Mouse (Mus musculus) erythroblast, embryonic 14.5 days (primary cell): ENCODE data around the gene 0610012G03Rik. TPM values are rescaled to one million over a fixed set of nuclear protein-coding genes. Genes with fewer than 3 reads are reported as not detected.
"Not testable (repeated sequence)": the region's sequence is repeated elsewhere in the genome, so short reads cannot be mapped to it uniquely, and the experiment has no call there.

Experiments
- H3K27me3 ChIP-seq: 2 replicates; pipeline ENCODE4 v1.6.1; 2012; ENCODE audit warnings: inconsistent platforms; ENCODE audit not compliant: control insufficient read depth
- H3K36me3 ChIP-seq: 2 replicates; pipeline ENCODE4 v1.6.1; 2012; ENCODE audit warnings: mild to moderate bottlenecking, inconsistent platforms; ENCODE audit not compliant: control insufficient read depth
- H3K4me1 ChIP-seq: 2 replicates; pipeline ENCODE4 v1.6.1; 2012; ENCODE audit warnings: inconsistent platforms; ENCODE audit not compliant: control insufficient read depth
- H3K4me3 ChIP-seq: replicated peaks from 2 replicates; pipeline ENCODE3; 2012; ENCODE audit warnings: moderate library complexity, mild to moderate bottlenecking, inconsistent platforms
- H3K9me3 ChIP-seq: 2 replicates; pipeline ENCODE4 v1.6.1; 2012; ENCODE audit warnings: low read length, inconsistent platforms, mixed read lengths; ENCODE audit not compliant: control insufficient read depth
- GATA1 ChIP-seq: IDR thresholded peaks from 2 replicates; pipeline ENCODE4 v1.6.1; 2012; ENCODE audit warnings: low read length, inconsistent platforms, mixed read lengths
- TAL1 ChIP-seq: IDR thresholded peaks from 3 replicates; pipeline ENCODE4 v1.6.1; 2012; ENCODE audit warnings: low read length, inconsistent platforms, mixed read lengths
- polyA plus RNA-seq: library from polyadenylated mRNA; stranded (reverse); fragments of >175 nt; gene quantifications from 2 replicates; pipeline ENCODE4 v1.2.3, GENCODE M21; 2012

0610012G03Rik gene
- polyA plus RNA-seq, 1 experiment = 5.9 TPM

- no peak for TF ChIP-seq GATA1
- TF ChIP-seq TAL1 = no peak
- peaks cover 31% of the 10 kb centered on the region for H3K36me3 ChIP-seq
- H3K4me3 ChIP-seq = peak overlapping the region; percentile 91
- H3K9me3 ChIP-seq = no peaks in the 10 kb centered on the region
- no peaks in the 10 kb centered on the region for H3K27me3 ChIP-seq
- H3K4me1 ChIP-seq = peaks cover 45% of the 10 kb centered on the region
These were observed 961 bp downstream of the 0610012G03Rik start for GRCm38 (mm10) chr16:31947333-31947732.

GRCm38 (mm10) chr16:31945986-31946385 is 2.3 kb downstream of the 0610012G03Rik start:
- H3K4me1 ChIP-seq = peaks cover 45% of the 10 kb centered on the region

GRCm38 (mm10) chr16:31945372-31945771 is 2.9 kb downstream of the 0610012G03Rik start:
- TF ChIP-seq GATA1 (no peak), TAL1 (no peak)
- peaks cover 17% of the 10 kb centered on the region for H3K36me3 ChIP-seq
- H3K27me3 ChIP-seq = no peaks in the 10 kb centered on the region
- no peak overlapping the region for H3K4me3 ChIP-seq
- H3K4me1 ChIP-seq = peaks cover 50% of the 10 kb centered on the region
- H3K9me3 ChIP-seq = no peaks in the 10 kb centered on the region

More at GRCm38 (mm10) chr16:31945986-31946385, 2.3 kb downstream of the 0610012G03Rik start:
- H3K4me3 ChIP-seq, H3K27me3 ChIP-seq, H3K9me3 ChIP-seq: not testable (repeated sequence)
- peaks cover 22% of the 10 kb centered on the region for H3K36me3 ChIP-seq

GRCm38 (mm10) chr16:31944698-31945255 is 3.5 kb downstream of the 0610012G03Rik start:
- Histone ChIP-seq H3K27me3 (no peaks in the 10 kb centered on the region), H3K4me3 (no peak overlapping the region), H3K9me3 (no peaks in the 10 kb centered on the region), H3K36me3 (peaks cover 15% of the 10 kb centered on the region), H3K4me1 (peaks cover 48% of the 10 kb centered on the region)
- TF ChIP-seq GATA1 (no peak), TAL1 (no peak)

GRCm38 (mm10) chr16:31943980-31944379 is 4.3 kb downstream of the 0610012G03Rik start:
- no peak overlapping the region for H3K4me3 ChIP-seq
- H3K27me3 ChIP-seq = peaks cover 2% of the 10 kb centered on the region; the same call in 1 of the 2 replicates
- peaks cover 15% of the 10 kb centered on the region for H3K36me3 ChIP-seq
- no peaks in the 10 kb centered on the region for H3K9me3 ChIP-seq
- no peak for TF ChIP-seq GATA1
- TF ChIP-seq TAL1 = no peak
- H3K4me1 ChIP-seq = peaks cover 41% of the 10 kb centered on the region

DNA sequence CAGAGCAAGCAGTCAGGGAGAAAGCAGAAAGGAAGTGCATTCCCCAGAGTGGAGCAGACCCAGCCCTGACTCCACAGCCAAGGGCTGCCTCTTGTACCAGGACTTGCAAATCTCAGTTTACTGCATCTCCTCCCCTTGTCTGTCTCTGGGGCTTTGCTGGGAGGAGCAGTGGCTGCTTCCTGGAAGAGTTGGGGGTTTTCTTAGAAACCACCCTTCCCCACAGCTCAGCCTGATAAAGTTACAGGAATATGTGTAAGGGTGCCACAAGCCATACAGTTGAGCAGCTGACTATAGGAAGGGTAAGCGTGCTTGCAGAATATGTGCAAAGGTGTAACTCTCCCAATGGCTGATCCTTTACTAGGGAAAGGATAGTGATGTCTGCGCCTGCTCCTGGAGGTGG is 7.7 kb downstream of the 0610012G03Rik start:
- Histone ChIP-seq H3K9me3 (peaks cover 8% of the 10 kb centered on the region), H3K27me3 (peaks cover 20% of the 10 kb centered on the region), H3K4me1 (peaks cover 16% of the 10 kb centered on the region), H3K4me3 (no peak overlapping the region), H3K36me3 (peaks cover 15% of the 10 kb centered on the region)
- TF ChIP-seq GATA1 = no peak
- no peak for TF ChIP-seq TAL1

DNA sequence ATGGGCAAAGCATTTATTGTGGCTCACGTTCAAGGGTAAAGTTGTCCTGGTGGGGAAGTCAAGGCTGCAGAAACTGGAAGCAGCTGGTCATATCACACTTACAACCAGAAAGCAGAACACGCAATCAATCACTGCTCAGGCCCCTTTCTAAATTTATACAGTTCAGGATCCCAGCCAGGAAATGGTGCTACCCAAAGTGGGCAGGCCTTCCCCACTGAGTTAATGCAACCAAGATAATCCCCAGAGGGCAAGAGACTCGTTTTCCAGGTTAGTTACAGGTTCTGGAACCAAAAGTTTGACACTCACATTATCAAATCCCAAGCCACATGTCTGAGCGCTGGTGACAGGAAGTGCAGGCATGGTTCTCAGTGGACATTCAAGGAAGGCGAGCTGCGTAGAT is 9.4 kb downstream of the 0610012G03Rik start:
- Histone ChIP-seq H3K9me3 (peaks cover 11% of the 10 kb centered on the region), H3K4me3 (no peak overlapping the region), H3K4me1 (peaks cover 10% of the 10 kb centered on the region), H3K27me3 (peaks cover 37% of the 10 kb centered on the region), H3K36me3 (no peaks in the 10 kb centered on the region)
- TF ChIP-seq GATA1 (no peak), TAL1 (no peak)

DNA sequence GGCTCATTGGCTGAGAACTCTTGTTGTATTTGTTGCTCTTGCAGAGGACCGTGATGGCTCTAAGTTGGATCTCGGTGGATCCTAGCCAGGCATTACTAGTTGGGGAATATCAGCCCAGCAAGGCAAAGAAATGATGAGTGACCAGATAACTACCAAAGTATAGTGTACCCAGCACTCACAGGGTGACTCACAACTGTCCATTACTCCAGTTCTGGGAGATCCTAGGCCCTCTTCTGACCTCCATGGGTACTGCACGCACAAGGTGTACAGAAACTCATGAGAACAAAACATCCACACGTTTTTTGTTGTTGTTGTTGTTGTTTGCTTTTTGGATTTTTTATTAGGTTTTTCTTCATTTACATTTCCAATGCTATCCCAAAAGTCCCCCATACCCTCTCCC is 11.7 kb downstream of the 0610012G03Rik start:
- H3K4me3 ChIP-seq = no peak overlapping the region
- peaks cover 21% of the 10 kb centered on the region for H3K4me1 ChIP-seq
- TF ChIP-seq TAL1 (no peak), GATA1 (no peak)
- peaks cover 14% of the 10 kb centered on the region for H3K9me3 ChIP-seq
- no peaks in the 10 kb centered on the region for H3K36me3 ChIP-seq
- peaks cover 58% of the 10 kb centered on the region for H3K27me3 ChIP-seq

DNA sequence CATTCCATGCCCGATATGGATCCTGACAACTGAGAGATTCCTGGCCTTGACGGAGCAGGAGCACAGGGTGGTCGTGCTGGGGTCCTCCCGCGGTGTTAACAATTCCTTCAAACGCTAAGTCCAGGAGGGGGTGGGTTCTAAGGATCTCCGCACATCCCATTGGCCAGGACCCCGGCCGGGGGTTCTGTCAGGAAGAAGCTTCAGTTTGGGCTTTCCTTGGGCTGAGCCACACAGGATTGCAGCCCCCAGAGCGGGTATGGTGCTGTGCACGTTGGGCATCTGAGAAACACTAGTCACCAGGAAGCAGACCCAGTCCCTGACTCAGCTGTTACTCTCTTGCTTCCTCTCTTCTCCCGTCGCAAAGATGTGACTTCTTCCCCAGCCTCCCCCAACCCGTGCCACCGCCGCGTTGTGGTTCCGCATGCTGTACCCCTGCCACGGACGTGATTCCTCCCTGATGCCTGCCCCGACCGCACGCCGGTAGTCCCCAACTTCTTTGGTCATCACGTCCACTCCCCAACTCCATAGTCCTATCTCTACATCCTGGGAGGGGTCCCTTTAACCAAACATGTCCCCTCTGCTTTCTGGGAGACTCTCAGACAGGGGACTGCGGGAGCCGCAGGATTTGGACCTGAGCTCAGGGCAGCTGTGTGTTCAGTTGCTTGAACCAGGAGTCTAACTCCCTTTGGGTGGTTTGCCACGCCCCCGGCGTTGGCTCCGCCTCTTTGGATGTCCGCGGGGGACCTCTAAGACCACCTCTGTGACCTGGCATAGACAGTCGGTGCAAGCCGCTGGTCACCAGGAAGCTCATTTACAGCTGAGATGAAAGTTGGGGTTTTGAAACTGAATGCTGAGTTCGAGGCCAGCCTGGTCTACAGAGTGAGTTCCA is 13.0 kb downstream of the 0610012G03Rik start:
- H3K4me3 ChIP-seq = no peak overlapping the region
- H3K9me3 ChIP-seq = peaks cover 14% of the 10 kb centered on the region
- H3K36me3 ChIP-seq = no peaks in the 10 kb centered on the region
- TF ChIP-seq TAL1 (no peak), GATA1 (no peak)
- peaks cover 62% of the 10 kb centered on the region for H3K27me3 ChIP-seq
- peaks cover 15% of the 10 kb centered on the region for H3K4me1 ChIP-seq
